Mouse (Mus musculus): ENCODE results near the gene Gm614. TPM values are rescaled to one million over a fixed set of nuclear protein-coding genes. Genes with fewer than 3 reads are reported as not detected.

Gm614 gene
- total RNA-seq (2021), result not detected
- polyA plus RNA-seq (2012; rRNA removed), result 0.41 TPM in 1 of 2 replicates, not detected in the other
- long read RNA-seq, result 0 reads

- intact Hi-C loops (cut with DNase I), result no loop called here
- no peaks in the 10 kb centered on the region for H3K36me3 ChIP-seq (ENCODE audit: control insufficient read depth, insufficient read depth, low read length)
- TF ChIP-seq EP300 (IDR thresholded peaks at IDR 0.05; ENCODE audit: insufficient read depth, low read depth, low read length) (no peak), CTCF (IDR thresholded peaks at IDR 0.05) (no peak), POLR2A (IDR thresholded peaks at IDR 0.05; ENCODE audit: insufficient read depth, low read depth, low read length) (no peak)
Measured at GRCm38 (mm10) chrX:101263892-101264291, at the start of gene Gm614. Gene Gm614 (minus strand): TSS chrX:101263992.

GRCm38 (mm10) chrX:101309299-101309698, 45.5 kb upstream of the Gm614 start:
- Histone ChIP-seq H3K4me1 (ENCODE audit: control insufficient read depth, insufficient read depth, low read length) (no peaks in the 10 kb centered on the region), H3K36me3 (ENCODE audit: control insufficient read depth, insufficient read depth, low read length) (no peaks in the 10 kb centered on the region), H3K4me3 (no peak overlapping the region), H3K79me2 (replicated peaks; ENCODE audit: control insufficient read depth, insufficient read depth, low read length) (no peaks in the 10 kb centered on the region), H3K27me3 (ENCODE audit: control insufficient read depth, insufficient read depth, low read length) (no peaks in the 10 kb centered on the region), H3K27ac (no peak overlapping the region), H3K9ac (ENCODE audit: low read depth, low read length) (no peak overlapping the region)
- no peak for TF ChIP-seq POLR2A (IDR thresholded peaks at IDR 0.05; ENCODE audit: insufficient read depth, low read depth, low read length)
- TF ChIP-seq CTCF (IDR thresholded peaks at IDR 0.05), result no peak
- no peak for TF ChIP-seq EP300 (IDR thresholded peaks at IDR 0.05; ENCODE audit: insufficient read depth, low read depth, low read length)
- 90% methylated on average over 5 of the region's 5 CpGs for WGBS
- no peak for DNase-seq
- intact Hi-C loops (cut with DNase I), result no loop called here

More at GRCm38 (mm10) chrX:101263892-101264291, at the start of gene Gm614:
- Histone ChIP-seq H3K27me3 (ENCODE audit: control insufficient read depth, insufficient read depth, low read length) (no peaks in the 10 kb centered on the region), H3K27ac (no peak within 1 kb of the TSS), H3K4me3 (no peak within 1 kb of the TSS), H3K9ac (ENCODE audit: low read depth, low read length) (no peak within 1 kb of the TSS), H3K4me1 (ENCODE audit: control insufficient read depth, insufficient read depth, low read length) (no peaks in the 10 kb centered on the region), H3K79me2 (replicated peaks; ENCODE audit: control insufficient read depth, insufficient read depth, low read length) (no peaks in the 10 kb centered on the region)
- 64% methylated on average over 1 of the region's 1 CpGs for WGBS
- DNase-seq, result no peak

- intact Hi-C loops (cut with DNase I), result no loop called here
- Histone ChIP-seq H3K27ac (no peak overlapping the region), H3K9ac (ENCODE audit: low read depth, low read length) (no peak overlapping the region), H3K4me3 (no peak overlapping the region), H3K27me3 (ENCODE audit: control insufficient read depth, insufficient read depth, low read length) (no peaks in the 10 kb centered on the region), H3K79me2 (replicated peaks; ENCODE audit: control insufficient read depth, insufficient read depth, low read length) (no peaks in the 10 kb centered on the region), H3K36me3 (ENCODE audit: control insufficient read depth, insufficient read depth, low read length) (no peaks in the 10 kb centered on the region), H3K4me1 (ENCODE audit: control insufficient read depth, insufficient read depth, low read length) (no peaks in the 10 kb centered on the region; the same call in 1 of the 2 replicates)
- TF ChIP-seq EP300 (IDR thresholded peaks at IDR 0.05; ENCODE audit: insufficient read depth, low read depth, low read length) (no peak), POLR2A (IDR thresholded peaks at IDR 0.05; ENCODE audit: insufficient read depth, low read depth, low read length) (no peak), CTCF (IDR thresholded peaks at IDR 0.05) (no peak)
- DNase-seq, result no peak
- WGBS, result 62% methylated on average over 2 of the region's 2 CpGs
Measured at GRCm38 (mm10) chrX:101304646-101305045, 40.9 kb upstream of the Gm614 start.

- Histone ChIP-seq H3K4me3 (no peak overlapping the region), H3K27me3 (ENCODE audit: control insufficient read depth, insufficient read depth, low read length) (no peaks in the 10 kb centered on the region), H3K27ac (no peak overlapping the region), H3K9ac (ENCODE audit: low read depth, low read length) (no peak overlapping the region), H3K36me3 (ENCODE audit: control insufficient read depth, insufficient read depth, low read length) (no peaks in the 10 kb centered on the region), H3K79me2 (replicated peaks; ENCODE audit: control insufficient read depth, insufficient read depth, low read length) (no peaks in the 10 kb centered on the region), H3K4me1 (ENCODE audit: control insufficient read depth, insufficient read depth, low read length) (no peaks in the 10 kb centered on the region; the same call in 1 of the 2 replicates)
- intact Hi-C loops (cut with DNase I), result no loop called here
- no peak for DNase-seq
- WGBS, result 81% methylated on average over 9 of the region's 9 CpGs
- TF ChIP-seq CTCF (IDR thresholded peaks at IDR 0.05), result no peak
- no peak for TF ChIP-seq POLR2A (IDR thresholded peaks at IDR 0.05; ENCODE audit: insufficient read depth, low read depth, low read length)
- no peak for TF ChIP-seq EP300 (IDR thresholded peaks at IDR 0.05; ENCODE audit: insufficient read depth, low read depth, low read length)
Measured at GRCm38 (mm10) chrX:101301654-101302053, 37.9 kb upstream of the Gm614 start.

GRCm38 (mm10) chrX:101300427-101301030, 36.7 kb upstream of the Gm614 start:
- Histone ChIP-seq H3K27ac (no peak overlapping the region), H3K27me3 (ENCODE audit: control insufficient read depth, insufficient read depth, low read length) (no peaks in the 10 kb centered on the region), H3K9ac (ENCODE audit: low read depth, low read length) (no peak overlapping the region), H3K36me3 (ENCODE audit: control insufficient read depth, insufficient read depth, low read length) (no peaks in the 10 kb centered on the region), H3K79me2 (replicated peaks; ENCODE audit: control insufficient read depth, insufficient read depth, low read length) (no peaks in the 10 kb centered on the region), H3K4me3 (no peak overlapping the region), H3K4me1 (ENCODE audit: control insufficient read depth, insufficient read depth, low read length) (no peaks in the 10 kb centered on the region; the same call in 1 of the 2 replicates)
- intact Hi-C loops (cut with DNase I), result no loop called here
- WGBS, result 35% methylated on average over 13 of the region's 13 CpGs
- DNase-seq, result no peak
- TF ChIP-seq CTCF (IDR thresholded peaks at IDR 0.05), result no peak
- no peak for TF ChIP-seq POLR2A (IDR thresholded peaks at IDR 0.05; ENCODE audit: insufficient read depth, low read depth, low read length)
- no peak for TF ChIP-seq EP300 (IDR thresholded peaks at IDR 0.05; ENCODE audit: insufficient read depth, low read depth, low read length)

All from heart, adult 2 months (tissue).